Mouse (Mus musculus) R1 (cell line): Measurements from ENCODE around the gene Emd.
"Not testable (repeated sequence)": the region's sequence is repeated elsewhere in the genome, so short reads cannot be mapped to it uniquely, and the experiment has no call there.

Experiments
- DNase-seq: peaks from one replicate; pipeline ENCODE4 v3.0.0-alpha.2; 2018; ENCODE audit warnings: low read depth, low spot score

Emd gene

GRCm38 (mm10) chrX:74254153-74254887 is at the start of gene Emd:
Emd (plus strand) TSS chrX:74254687.
- DNase-seq = peak; percentile 98

- DNase-seq = no peak
Observed at GRCm38 (mm10) chrX:74218496-74218895, 36.0 kb upstream of the Emd start.

DNA sequence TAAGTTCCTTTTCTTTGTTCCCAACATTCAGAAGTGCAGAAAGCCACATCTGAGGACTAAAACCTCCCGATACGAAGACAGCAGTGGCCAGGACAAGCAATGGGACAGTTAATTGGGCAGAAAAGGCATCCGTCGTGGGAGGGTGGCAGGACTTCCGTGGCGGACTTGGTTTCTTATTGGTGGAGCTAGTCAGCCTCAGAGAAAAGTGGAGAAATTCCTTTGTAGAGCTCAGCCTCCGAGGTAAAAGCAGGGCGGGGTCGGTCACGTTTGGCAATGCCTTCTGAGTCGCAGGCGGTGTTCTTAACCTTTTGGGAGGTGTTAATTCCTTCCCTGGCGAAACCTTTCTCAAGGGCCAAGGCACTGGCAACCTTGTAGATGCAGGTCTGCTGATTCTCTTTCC is 35.0 kb upstream of the Emd start:
- DNase-seq = peak; percentile 52

DNA sequence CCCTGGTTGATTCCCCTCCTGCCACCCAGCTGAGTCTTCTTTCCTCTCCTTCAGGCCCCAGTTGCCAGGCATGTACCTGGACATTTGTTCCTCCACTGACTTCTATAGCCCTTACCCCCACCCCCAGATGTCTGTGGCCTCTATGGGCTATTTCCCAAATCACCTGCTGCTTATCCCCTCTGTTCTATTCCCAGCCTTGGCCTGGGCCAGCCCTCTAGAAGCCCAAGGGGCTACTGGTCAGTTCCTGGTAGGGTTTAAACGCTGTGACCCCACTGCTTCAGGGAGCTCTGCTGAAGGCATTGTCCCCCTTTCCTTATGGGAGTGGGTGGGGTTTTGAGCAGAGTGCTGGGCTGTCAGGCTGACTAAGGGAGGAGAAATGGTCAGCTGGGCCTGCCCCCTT is 34.4 kb upstream of the Emd start:
- DNase-seq = not testable (repeated sequence)

GRCm38 (mm10) chrX:74230038-74230437 is 24.4 kb upstream of the Emd start:
- no peak for DNase-seq

DNA sequence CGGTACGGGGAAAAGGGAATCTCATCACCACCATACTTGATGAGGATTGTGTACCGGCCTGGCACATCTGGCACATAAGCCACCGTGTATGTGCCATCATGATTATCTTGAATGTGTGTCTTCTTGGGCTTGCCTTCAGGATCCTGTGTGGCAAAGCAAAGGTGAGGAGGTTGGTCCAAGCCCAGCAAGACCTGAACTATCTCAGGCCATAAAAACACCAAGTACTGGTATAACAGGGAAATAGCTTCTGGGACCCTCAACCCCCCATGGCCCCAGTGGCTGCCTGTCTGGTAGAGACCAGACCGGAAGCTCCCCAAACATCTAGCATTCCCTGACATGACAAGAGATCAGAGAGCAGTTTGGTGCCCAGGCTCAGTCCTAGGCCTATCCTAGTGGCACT is 21.3 kb upstream of the Emd start:
- DNase-seq = no peak

- no peak for DNase-seq
Observed at GRCm38 (mm10) chrX:74240332-74240731, 14.2 kb upstream of the Emd start.

DNA sequence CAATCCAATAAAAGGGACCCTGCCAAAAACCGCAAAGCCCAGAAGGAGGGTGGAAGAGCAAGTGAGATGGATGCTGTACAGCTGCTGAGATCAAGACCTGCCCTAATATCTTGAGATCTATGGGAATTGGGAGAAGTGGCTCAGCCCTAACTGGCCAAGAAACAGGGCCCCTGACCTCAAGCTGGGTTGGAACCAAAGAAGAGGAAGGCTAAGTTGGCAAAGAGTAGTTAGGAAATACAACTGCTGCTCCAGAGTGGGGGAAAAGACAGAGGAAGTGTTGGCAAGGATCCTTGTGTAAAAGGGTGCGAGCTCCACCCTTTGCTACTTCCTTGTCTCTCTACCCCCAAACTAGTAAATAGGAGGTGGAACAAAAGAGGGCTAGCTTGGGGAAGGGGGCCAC is 11.1 kb upstream of the Emd start:
- no peak for DNase-seq

DNA sequence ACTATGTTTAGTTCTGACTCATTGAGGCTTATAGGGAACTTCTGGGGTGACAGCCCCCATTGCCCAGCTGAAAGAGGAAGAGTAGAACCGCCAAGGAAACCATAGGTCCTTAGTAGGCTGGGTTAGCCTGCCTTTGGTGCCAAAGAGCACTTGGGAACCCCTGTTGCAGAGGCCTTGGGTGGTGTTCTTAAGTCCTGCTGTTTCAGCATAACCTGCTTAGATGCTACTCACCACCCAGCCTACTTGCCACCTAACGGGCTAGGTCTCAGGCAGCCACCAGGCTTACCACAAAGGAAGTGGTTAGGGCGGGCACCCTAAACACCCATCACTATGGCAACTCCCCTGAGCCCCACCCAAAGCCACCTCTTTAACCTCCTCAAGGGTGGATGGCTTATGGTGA is 10.7 kb upstream of the Emd start:
- DNase-seq = peak; percentile 45

DNA sequence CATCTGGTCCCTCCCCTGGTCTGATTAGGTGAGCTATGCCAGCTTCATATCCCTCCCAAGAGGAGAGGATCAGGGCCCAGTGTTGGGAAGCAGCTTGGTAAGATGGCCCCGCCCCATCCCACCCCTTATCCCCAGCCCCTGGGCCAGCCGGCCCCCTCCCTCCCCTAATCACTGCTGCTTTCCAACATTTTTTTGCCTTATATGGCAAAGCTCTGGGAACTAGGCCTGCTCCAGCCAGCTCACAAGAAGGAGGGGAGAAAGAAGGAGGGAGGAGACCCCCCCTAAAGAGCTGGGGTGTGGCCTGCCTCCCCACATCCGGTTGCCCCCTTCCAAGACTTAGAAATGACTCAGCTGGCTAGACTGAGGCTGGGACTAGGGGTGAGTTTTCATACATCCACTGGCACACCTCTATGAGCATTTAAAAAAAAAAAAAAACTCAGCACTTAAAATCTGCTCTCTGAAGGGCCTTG is 9.8 kb upstream of the Emd start:
- peak; percentile 90 for DNase-seq

GRCm38 (mm10) chrX:74245107-74245506 is 9.4 kb upstream of the Emd start:
- peak; percentile 14 for DNase-seq

DNA sequence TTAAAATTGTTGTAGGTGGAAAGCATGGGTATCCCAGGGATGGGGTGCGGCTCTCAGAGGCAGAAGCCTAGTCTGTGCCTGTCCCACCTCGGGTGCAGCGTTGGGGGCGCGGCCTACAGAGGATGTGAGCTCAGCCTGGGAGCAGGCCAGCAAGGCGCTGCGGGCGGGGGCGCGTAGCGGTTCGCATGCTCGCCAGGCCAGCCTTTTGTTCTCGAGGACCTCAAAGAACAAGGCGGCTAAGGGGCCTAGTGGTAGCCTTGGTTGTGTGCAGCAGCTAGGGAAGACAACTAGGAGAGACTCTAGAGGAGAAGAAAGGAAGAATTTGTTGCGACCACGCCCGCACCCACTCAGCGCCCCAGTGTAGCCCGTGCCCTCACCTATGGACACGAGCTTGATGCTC is 8.8 kb upstream of the Emd start:
- peak; percentile 83 for DNase-seq

GRCm38 (mm10) chrX:74246213-74246681 is 8.2 kb upstream of the Emd start:
- peak; percentile 95 for DNase-seq

DNA sequence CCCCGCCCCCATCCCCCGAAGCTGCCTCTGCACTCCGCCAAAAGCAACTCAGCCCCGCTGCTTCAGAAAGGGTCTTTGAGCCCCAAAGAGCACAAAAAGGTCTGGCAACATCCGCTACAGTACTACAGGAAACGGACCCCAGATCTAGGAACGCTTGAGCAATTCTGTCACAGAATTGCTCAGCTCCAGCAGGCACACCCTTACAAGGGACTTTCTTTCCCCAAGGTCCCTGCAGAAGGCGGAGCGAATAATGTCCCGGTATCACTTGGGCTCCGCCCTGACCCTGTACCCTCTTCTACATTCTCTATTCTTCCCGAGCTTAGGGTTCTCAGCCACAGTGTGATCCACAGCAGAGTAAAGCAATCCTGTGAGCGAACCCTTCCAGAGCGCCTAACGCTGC is 7.8 kb upstream of the Emd start:
- DNase-seq = peak; percentile 73

DNA sequence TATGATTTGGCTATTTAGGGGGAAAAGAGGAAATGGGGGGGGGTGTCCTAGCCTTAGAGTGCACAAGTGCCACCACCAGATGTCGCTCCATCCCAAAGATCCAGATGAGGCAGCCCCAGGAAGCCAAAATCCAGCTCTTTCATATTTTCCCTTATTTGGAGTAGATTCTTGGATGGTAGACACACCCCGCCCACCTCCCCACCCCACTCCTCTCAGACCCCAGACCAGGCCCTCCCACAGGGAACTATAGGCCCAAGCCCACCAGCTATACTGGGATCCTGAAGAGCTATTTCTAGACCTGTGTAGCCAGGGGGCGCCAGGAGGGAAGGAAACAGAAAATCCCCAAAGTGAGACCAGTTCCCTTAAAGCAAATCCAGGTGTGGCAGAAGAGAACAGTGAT is 5.8 kb upstream of the Emd start:
- peak; percentile 84 for DNase-seq

DNA sequence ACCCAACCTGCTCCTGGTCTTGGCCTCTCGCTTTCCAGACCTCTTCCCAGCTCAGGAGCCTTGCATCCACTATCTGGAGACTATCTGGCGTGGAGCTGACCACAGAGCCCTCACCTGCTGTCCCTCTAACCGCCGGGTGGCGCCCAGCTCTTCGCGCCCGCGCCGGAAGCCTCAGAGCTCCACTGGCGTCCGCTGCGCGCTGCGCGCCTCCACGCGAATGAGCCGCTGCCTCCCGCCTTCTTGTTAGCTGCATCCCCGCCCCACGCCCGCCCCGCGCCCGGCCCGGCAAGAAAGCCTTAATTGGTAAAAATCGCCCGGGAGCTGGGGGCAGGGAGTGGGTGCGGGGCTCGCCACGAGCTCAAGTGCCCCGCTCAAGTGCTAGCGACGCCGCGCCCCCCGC is 4.9 kb upstream of the Emd start, which contains the start of gene Flna:
Gene Flna (minus strand): TSS at position 206 of the 400 bp plus-strand sequence.
- DNase-seq = peak; percentile 59

DNA sequence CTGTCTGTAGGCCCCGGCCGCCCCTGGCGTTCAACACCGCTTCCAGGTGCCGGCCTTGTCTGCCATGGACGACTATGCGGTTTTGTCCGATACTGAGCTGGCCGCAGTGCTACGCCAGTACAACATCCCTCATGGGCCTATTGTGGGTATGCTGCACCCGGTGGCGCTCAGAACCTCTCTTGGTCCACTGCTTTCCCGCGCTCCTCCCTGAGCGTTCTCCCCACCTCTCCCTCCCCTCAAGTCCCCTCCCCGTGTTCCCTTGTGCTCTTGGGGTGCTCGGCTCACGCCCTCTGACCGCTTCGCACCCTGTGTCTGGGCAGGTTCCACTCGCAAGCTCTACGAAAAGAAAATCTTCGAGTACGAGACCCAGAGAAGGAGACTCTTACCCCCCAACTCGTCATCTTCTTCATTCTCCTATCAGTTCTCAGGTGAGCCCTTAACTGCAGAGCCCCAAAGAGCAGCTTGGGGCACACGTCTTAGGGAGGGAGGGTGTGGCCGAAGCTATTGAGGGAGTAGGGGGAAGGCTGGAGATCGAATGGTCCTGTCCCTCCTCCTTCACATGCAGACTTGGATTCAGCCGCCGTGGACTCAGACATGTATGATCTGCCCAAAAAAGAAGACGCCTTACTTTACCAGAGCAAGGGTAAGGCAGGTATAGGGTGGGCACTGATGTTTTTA is 540 bp downstream of the Emd start:
- DNase-seq = peak; percentile 28

DNA sequence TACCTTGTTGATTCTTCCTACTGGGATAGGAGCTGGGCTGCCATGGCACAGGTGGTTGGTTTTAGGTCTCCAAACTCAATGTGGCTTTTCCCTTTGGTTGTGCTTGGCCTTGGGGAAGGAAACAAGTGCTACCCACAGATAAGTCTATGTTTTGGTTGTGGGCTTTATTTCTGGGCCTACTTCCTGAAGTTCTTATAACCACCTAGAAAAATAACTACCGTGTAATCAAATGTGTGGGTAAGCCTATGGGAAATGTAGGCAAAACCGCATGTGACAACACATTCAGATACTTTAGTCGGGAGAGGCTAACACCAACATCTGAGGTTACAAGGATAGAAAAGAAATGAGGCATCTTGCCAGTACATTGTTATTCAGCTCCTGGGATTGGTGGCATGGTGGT is 3.3 kb downstream of the Emd start:
- DNase-seq = no peak

DNA sequence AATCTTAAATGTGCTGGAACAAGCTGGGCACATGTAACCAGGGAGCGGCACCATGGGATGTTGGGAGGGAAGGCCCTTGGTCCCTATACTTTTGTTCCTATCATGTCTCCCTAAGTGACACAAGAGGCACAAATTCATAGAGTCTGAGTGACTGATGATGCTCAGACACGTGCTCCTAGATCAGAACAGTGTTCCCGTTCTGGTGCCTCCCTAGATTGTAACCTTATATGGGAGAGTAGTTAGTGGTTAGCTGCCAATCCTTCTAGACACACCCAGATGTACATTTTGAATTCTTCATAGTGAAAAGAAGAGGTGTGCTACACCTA is 15.2 kb downstream of the Emd start:
- DNase-seq = no peak

DNA sequence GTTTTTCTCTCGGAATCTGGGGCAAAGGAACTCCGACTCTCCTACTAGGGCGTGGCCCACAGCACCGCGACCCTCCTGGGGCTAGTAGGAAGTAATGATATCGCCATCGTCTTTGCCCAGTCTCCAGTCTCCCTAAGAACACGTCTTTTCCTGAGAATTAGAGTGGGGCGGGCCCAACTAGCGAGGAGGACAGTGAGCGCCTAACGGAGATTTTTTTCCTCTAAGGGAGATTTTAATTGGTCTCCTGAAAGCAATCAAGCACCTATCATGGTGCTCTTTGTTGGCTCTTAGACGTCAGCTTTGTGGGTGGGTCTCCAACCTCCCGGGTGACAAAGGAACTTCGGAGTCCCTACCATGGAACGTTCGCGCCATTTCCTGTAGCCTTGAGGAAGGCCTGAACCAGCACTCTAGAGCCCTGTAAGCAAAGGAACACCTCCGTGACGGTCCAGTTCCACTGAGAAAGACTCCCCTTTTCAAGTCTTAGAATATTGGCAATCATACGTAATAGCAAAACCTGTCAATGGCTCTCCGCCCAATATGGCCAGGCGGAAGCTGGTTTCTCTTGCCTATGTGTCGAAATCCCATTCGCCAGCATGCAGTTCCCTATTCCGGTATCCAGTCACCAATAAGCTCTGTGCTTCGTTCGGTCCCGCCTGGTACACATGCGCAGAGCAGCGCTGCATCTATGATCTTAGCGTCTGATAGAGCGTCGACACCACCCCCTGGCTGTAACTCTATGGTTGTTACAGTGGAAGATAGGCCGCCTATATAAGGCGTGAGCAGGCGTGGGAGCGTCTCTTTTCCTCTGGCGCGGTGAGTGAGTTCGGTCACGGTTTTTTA is 15.8 kb downstream of the Emd start, which contains the start of gene Rpl10:
Gene Rpl10 (plus strand): TSS at position 751 of the 840 bp plus-strand sequence.
- peak; percentile 98 for DNase-seq

- DNase-seq = peak; percentile 50
Observed at GRCm38 (mm10) chrX:74270902-74271551, 16.5 kb downstream of the Emd start.
